Mouse (Mus musculus): Measurements from ENCODE around the gene Rhog.

Gene Rhog

DNA sequence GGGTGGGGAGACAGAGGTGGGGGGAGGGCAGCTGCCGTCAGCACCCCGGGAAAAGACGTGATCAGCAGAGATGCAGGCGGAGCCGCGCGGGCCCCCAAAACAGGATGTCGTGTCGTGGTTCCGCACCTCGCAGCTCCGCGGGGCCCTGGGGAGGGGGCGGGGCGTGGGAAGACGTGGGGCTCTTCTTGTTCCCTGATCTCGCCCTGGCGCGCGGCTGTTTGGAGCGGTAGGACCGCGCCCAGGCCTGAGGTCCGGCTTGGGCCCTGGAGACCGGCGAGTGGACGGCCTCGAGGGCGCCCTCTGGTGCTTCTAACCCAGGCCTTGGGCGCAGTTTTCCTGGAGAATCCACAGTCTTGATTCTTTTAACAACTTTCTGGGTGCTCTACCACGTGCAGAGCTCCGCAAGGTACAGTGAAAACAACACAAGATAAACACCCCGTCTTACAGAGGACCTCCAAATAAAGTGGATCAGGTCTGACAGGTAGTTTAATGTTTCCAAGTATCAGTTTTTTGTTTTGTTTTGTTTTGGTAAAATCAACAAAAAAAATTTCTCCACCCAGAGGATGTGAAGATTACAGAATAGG, 5.1 kb downstream of the Rhog start:
- ATAC-seq (ENCODE audit: low TSS enrichment) = peak; percentile 73

DNA sequence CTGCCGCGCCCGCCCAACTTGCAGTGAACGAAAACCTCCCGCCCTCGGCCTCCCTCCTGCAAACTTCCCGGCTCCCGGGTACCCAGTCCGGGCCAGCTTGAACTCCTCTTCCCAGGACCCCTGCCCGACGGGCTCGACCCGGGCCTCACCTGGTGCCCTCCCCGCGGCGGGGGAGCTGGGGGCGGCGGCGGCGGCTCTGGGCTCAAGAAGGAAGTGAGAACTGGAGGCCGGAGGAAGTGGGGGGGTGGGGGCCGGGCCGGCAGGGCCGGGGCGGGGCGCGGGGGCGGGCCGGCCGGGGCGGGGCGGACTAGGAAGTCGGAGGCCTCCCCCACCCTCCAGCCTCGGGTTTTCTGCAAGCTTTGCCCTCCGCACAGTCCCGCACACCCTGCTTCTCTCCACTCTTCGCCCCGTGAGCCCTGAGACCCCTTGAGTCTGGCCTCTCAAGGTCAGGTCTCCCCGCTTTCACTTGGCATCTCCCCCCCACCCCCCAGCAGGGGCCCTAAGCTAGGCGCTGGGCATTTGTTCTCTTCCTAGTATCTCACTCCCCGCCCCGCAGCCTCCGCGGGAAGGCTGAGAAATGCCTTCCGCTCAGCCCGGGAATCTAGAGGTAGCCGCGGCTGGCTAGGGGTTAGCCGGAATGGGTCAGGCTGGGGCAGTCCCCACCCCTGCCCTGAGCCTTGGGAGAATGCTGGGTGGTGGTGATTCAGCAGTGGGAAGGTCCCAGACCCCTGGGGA, 5.8 kb downstream of the Rhog start:
- peak; percentile 60 for ATAC-seq (ENCODE audit: low TSS enrichment)

DNA sequence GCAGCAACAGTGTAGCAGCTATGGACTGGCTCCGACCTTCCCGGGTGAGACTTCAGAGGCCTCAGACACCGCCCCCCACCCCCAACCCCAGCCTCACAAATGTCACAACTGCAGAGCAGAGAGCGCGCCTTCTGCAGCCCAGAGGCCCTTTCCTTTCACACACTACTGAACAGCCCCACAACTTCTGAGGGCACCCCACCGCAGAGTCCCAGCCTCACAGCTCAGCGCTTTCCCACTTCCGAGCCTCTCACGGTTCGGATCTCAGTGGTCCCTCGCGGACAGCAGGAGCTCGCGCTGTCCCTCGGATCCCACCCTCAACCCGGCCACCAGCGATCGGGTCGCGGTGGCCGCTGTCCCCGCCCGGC, 6.3 kb downstream of the Rhog start:
- ATAC-seq (ENCODE audit: low TSS enrichment) = 0 out of 2 replicates have a peak, but pooled peaks have one; percentile 1

DNA sequence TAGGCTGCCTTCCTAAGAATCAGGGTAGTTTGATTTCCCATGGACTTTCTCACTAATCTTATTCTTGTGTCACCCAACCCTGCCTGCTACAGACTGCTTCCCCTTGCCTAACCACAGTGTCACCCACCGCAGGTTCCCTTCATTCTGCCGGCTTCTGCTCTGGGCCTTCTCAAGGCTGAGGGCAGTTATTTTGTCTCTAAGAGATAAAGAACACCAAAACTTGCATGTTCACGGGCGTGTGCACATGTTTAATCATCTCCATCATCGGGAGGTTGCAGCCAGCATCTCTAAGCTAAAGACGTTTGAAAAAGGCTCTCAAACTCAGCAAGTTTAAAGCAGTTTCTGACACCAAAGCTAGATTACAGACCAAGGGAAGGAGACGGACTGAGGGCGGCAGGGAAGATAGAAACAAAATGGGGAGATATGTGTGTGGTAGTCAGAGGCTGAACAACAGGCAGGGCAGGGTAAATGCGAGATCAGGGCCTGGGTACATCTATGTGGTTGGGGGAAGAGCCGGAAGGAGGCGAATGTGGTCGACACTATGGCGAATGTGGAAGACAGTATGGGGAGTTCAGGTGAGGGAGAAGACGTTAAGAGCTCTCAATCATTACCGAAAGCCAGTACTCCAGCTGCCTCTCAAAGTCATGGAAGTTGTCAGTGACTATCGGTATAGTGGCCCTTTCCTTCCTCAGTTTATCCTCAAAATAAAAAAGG, 7.0 kb downstream of the Rhog start:
- ATAC-seq (ENCODE audit: low TSS enrichment) = no peak

DNA sequence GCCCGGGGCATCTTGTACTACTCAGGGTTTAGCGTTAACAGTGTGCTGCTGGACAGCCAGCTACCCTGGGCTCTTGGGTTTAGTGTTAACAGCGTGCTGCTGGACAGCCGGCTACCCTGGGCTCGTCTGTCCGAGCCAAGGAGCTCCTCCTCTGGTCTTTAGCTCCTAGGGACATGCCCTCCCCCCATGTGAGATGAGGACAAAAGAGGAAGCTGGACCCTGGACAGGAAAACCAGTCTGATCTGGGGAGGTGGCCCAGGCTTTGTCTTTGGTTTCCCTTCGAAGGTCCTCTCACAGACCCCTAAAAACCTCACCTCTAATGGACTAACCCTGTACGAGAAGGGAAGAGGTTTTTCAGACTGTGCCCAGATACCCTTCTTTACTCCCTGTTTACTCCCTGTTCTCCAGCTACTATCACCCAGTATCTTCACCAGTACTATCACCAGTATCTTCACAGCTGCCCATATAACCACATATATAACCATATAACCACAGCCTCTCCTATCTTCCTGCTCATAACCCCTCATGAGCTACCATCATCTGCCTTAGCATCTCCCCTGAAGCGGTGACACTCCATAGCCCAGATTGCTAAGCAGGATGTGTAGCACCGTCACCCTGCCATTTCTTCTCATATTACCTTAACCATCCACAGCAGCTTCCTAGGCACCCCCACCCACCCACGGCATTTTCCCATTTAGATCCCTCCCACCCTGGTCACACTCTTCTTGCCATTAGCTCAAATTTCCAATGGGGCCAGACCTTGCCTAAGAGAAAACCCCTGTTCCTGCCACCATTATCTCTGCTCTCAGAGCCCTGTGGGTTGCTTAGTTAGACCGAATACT, 8.7 kb downstream of the Rhog start:
- no peak for ATAC-seq (ENCODE audit: low TSS enrichment)

DNA sequence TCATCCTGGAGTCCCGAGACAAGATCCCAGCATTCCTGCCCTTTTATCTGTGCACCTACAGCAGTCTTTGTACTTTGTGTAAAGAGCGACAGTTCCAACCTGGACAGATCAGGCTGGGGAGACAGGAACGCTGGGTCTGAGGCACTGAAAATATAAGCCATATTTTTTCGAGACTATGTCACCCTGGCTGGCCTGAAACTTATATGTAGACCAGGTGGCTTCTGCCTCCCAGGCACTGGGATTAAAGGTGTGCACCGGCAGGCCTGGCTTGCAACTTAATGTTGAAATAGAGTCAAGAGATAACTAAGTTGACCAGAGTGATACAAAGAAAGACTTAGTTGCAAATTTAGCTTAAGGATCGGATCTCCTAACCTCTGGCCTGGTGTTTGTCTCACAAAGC, 9.6 kb downstream of the Rhog start:
- no peak for ATAC-seq (ENCODE audit: low TSS enrichment)

DNA sequence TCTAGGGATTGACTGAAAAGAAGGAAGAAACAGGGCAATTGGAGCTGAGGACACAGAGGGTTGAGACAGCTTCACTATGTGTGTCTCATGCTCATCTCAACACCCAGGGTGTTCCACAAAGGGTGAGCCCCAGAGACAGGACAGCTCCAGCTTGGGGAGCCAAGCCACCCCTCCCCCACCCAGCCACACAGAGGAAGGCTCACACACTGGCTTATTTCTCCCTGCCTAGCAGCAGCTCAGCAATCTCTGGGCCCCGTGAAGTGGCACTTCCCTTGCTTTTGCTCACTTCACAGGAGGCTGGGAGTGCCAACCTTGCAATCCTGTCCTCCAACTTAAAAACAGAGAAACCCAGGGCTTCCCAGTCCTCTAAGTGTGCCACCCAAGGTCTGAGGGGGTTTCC, 10.1 kb downstream of the Rhog start:
- no peak for ATAC-seq (ENCODE audit: low TSS enrichment)

DNA sequence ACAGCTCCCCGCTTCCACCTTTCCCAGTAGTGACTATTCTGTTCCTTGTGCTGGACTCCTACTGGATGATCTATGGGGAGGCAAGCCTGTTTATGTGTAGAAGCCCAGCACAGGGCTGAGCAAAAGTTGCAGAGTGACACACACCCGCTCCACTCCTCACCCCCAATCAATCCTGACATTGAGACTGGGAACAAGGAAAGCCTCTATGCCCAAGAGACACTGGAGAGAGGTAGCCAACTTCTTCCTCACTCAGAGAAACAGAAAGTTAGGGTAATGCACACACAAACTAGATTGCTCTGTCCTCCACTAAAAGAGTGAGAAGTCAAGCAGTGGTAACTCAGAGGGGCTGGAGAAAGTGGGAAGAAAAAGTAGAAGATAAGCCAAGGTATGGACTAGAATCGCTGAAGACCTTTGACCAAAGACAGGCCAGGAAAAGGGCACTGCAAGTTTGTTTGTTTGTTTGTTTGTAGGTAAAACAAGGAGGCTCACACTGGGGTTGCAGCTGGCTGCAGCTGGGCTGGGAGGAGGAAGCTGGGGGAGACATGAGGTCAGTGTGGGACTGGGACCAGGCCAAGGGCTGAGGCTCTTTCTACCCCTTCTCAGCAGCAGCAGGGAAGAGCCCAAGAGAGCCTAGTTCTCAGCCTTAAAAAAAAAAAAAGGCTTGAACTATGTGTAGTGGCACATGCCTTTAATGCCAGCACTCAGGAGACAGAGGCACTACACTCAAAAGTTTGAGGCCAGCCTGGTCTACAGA, 10.9 kb downstream of the Rhog start:
- no peak for ATAC-seq (ENCODE audit: low TSS enrichment)

DNA sequence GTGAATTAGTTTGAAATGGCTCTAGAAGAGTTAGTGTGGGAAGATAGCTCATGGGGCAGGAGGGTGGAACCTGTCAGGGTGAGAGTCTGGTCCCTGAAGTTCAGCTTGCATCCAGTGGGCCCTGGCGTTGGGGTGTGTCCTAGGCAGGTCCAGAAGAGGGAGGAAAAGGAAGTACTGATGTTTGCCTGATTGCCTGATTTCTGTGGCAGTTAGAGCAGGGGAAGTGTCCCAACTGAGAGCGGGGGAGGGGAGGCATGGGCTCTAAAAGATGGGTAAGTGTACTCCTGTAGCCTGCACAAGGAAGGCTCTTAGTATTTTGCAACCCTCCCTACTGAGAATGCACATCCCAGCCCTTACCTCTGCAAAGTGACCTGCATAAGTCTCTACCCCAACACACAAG, 12.0 kb downstream of the Rhog start:
- ATAC-seq (ENCODE audit: low TSS enrichment) = no peak

DNA sequence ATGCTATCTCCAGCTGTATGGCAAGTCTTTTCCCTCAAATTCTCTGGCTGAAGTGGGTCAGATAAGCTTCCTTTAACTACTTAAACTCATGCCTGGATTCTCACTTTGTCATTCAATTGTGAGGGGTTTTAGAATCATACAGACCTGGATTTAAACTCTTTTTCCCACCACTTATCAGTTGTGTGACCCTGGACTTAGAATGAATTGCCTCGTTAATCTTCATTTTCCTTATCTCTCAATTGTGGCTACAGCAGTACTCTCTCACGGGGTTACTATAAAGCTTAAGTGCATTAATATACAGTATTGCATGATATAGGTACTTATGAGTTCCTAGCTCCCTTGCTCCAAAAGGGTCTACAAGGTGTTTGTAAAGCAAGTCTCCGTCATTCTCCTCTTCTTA, 12.9 kb downstream of the Rhog start:
- no peak for ATAC-seq (ENCODE audit: low TSS enrichment)

DNA sequence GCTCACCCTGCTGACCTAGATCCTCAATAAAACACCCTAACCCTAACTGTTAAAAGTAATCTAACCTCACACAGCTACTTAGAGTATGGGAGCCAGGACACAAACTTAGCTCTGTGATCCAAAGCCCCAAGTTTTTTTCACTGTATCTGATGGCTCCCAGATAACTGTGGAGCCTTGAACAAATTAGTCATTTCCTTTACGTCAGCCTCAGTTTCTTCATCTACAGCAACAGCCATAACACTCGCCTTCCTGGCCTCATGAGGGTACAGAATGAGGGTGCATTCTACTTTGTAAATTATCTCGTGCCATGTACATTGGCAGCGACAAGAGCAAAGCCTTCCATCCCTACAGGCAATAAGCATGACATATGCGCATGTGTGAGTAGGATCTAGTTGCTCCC, 13.5 kb downstream of the Rhog start:
- no peak for ATAC-seq (ENCODE audit: low TSS enrichment)

DNA sequence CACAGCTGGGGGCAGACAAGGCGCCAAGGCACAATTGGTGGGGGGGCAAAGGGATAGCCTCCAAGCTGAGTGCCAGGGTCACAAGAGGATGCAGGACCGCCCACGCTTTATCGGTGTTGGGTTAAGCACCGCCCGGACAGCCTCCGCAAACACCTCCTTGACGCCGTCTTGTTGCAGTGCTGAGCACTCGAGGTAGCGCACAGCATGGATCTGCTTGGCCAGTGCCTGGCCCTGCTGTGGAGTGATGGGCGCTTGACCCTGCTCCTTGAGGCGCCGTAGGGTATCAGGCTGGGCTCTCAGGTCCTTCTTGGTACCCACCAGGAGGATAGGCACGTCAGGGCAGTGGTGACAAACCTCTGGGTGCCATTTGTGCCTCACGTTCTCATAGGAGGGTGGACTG, 16.3 kb downstream of the Rhog start:
- ATAC-seq (ENCODE audit: low TSS enrichment) = no peak

DNA sequence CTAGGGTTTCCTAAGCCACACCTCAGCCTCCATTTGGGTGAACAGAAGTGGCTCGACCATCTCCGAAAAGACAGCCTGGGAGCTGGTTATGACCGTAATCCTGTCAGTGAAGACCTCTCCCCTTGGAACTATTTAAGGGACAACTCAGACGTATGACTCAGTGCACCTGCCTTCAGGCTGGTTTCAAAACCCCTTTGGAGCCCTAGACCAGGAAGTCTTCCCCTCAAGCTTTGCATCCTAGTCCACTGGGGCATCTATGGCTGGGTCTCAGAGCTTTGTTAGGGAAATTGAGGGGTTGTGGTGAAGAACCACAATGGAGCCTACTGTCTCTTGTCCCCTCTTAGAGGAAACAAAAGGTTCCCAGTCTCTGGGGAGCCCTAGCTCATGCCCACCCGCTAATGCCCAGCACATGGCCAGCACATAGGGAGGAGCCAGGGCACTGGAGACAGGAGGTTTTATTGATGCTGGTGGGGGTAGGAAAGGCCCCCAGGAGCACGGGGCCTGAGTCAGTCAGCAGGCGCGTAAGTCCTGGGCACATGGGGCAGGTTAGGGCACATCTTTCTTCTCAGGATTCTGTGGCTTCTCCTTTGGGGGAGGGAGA, 17.1 kb downstream of the Rhog start:
- peak; percentile 67 for ATAC-seq (ENCODE audit: low TSS enrichment)

DNA sequence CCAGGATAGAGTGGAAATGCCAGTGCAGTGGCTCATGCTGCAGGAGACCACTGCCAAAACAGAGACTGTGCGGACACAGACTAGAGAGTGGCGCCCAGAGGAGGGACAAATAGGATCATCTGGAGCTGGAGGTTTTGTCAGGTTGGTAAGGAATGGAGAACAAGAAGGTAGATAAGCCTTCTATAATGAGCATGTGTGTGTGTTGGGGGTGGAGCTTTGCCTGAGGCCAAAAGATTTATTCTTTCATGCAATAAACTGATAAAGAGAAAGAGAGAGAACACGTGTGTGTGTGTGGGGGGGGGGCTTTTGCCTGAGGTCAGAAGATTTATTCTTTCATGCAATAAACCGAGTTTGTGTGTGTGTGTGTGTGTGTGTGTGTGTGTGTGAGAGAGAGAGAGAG, 22.8 kb downstream of the Rhog start:
- ATAC-seq (ENCODE audit: low TSS enrichment) = no peak

DNA sequence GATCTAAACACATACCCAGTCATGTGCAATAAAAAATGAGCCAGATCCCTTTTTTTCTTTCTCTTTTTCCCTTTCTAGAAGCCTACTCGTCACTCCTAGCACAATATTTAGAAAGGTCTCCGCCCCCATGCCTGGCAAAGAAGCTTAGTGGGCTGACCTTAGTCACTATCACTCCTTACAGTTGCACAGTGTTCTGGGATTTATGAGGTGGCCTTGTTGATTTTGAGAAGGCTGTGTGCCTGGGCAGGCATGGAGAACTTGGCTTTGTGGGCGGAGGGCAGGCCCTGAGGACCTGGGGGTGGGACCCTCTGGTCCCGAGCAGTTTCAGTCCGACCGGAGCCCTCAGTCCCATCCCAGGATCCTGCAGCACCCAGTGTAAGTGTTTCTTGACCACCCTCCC, 26.0 kb downstream of the Rhog start:
- ATAC-seq (ENCODE audit: low TSS enrichment) = peak; percentile 13; the same call in 1 of the 2 replicates

DNA sequence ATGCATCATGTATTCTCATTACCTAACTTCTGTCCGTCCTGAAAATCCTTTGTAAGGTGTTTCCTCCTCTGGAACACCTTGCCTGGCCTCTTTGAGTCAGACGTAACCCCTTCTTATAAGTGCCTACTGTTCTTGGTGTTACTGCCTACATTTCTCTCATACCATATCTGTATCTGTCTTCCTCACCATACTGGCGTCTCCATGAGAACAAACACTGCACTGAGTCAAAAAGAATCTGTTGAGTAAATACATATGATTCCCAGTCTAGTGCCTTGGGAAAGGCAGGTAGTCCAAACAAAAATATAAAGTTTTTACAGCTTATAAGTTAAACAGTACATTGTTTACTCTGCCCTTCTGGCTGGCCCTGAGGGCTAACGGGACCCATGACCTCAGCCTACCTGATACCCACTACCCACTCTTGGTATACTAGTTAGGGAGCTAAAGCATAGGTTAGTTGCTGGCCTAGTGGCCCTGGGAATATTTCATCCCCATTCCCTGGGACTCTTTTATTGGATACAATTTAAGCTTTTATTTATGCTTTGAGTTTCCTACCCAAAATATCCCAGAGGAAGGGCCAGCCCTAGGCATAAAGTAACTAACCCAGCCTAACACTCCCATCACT, 27.7 kb downstream of the Rhog start:
- ATAC-seq (ENCODE audit: low TSS enrichment) = no peak

DNA sequence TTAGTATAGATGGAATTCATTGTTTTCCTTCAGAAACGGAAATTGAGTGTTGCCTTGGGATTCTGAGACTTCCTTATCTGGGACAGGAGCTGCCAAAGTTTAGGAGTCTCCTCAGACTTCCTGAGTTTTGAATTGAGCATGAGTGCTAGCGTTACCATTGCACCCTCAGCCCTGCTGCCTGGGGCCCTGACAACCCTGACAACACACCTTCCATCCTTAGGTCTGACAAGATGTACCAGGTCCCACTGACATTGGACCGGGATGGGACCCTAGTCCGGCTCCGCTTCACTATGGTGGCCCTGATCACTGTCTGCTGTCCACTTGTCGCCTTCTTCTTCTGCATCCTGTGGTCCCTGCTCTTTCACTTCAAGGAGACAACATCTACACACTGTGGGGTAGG, 29.8 kb downstream of the Rhog start:
- no peak for ATAC-seq (ENCODE audit: low TSS enrichment)

DNA sequence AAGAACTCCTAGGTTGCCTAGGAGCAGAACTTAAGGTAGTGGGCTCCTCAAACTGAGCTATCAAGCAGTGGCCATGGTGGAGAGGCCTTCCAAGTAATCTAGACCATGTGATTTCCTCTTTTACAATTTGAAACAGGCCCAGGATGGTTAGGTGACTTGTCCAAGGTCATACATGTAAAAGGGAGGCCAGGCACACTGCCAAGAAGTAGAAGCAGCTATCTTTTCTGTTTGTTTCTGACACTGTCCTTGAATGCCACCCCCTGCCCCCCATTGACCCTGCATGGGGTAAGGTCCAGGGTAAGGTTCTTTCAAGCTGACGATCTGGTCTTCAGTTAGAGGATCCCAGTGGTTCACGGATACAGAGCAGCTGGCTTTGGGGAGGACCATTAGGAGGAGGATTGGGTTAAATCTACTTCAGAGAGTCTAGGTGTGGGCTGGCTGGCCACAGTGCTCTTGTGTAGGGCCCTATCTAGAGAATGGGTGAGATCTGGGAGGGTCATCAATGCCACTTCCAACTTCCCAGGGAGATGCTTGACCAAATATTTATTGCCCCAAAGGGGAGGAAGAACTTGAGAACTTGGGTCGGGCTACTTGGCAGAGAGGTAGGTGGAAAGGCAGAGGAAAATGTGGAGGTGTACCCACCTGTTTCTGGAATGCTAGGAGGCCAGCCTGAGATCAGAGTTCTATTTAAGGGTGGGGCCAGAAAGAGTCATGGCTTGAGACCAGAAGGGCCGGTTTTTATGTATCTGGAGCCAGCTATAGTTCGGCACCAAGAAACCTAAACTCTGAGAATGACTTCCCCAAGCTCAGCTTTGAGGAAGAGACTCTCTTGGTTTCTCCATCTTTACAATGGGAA, 31.7 kb downstream of the Rhog start:
- ATAC-seq (ENCODE audit: low TSS enrichment) = no peak

DNA sequence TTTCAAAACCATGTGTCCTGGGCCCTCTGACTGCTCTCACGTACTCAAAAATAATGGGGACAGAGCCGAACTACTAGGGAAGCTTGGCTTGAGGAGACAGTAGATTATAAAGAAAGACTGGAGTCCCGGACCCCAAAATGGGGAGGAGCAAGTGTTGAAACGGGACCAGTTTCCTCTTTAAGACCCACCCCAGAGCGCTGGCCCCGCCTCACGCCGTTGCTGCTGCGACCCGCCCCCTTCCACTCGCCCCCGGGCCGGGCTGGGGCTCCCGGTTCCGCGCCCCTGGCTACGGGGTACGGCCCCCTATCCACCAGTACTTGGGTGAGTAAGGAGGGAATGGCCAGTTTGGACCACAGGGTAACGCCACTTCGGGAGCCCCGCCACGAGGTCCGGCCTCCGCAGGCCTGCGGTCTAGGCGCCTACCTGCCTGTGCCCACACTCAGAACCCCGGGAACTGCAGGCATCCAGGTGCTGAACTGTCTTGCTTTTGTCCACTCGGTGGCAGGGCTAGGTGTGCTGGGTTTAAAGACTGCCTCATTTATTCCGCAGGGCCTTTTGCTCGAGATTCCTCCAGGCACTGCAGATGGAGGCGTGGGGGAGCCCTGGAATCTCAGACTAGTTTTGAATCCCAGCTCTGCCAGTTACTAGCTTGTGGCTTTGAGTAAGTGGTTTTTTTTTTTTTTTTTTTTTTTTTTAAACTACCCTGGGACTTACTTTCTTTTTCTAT, 32.9 kb downstream of the Rhog start:
- peak; percentile 76 for ATAC-seq (ENCODE audit: low TSS enrichment)
